Mouse (Mus musculus) adrenal gland, postnatal 10 days (tissue): Measurements from ENCODE around the gene Olfr1025-ps1. TPM values are rescaled to one million over a fixed set of nuclear protein-coding genes. Genes with fewer than 3 reads are reported as not detected.

ENCODE experiments used
- DNase-seq: peaks from one replicate; pipeline ENCODE4 v3.0.0; 2021; ENCODE audit warnings: mixed read lengths
- long read RNA-seq, 2 experiments: library from polyadenylated mRNA; stranded (forward); transcript quantifications; one replicate each; pipeline ENCODE4 v2.0.0; 2021
- total RNA-seq, 2 experiments: library from RNA; stranded (reverse); gene quantifications; 2 replicates each; pipeline ENCODE4 v1.2.3; 2021

The Olfr1025-ps1 gene
- total RNA-seq = not detected
- long read RNA-seq, experiment 1 = 0 reads
- long read RNA-seq, experiment 2 = 0 reads

- no peak for DNase-seq
Measured at GRCm38 (mm10) chr2:85914893-85915292, at the start of gene Olfr1025-ps1. Olfr1025-ps1 (plus strand) TSS chr2:85915193.

- DNase-seq = no peak
Measured at GRCm38 (mm10) chr2:85868294-85868693, 46.7 kb upstream of the Olfr1025-ps1 start, which contains the start of gene Olfr1022. Olfr1022 (plus strand) TSS chr2:85868594.

GRCm38 (mm10) chr2:85885340-85885739 lies 29.7 kb upstream of the Olfr1025-ps1 start, which contains the start of gene Olfr1023:
Olfr1023 (plus strand) TSS chr2:85885640.
- DNase-seq = no peak

- no peak for DNase-seq
Measured at GRCm38 (mm10) chr2:85904952-85905351, 10.0 kb upstream of the Olfr1025-ps1 start, which contains the start of gene Olfr1024. Olfr1024 (minus strand) TSS chr2:85905052.

GRCm38 (mm10) chr2:85913197-85913596 lies 1.8 kb upstream of the Olfr1025-ps1 start:
- no peak for DNase-seq

GRCm38 (mm10) chr2:85921258-85921657 lies 6.3 kb downstream of the Olfr1025-ps1 start, which contains the start of gene Olfr1026:
Olfr1026 (plus strand) TSS chr2:85921558.
- DNase-seq = no peak

- no peak for DNase-seq
Measured at GRCm38 (mm10) chr2:85950137-85950536, 35.1 kb downstream of the Olfr1025-ps1 start, which contains the start of gene Olfr1028. Olfr1028 (plus strand) TSS chr2:85950437.

Other genes with a start within 250 kb of the Olfr1025-ps1 start
- gene Olfr1006, start 236.4 kb upstream of the Olfr1025-ps1 start, total RNA-seq = not detected
- not detected for gene Olfr1008, start 225.8 kb upstream of the Olfr1025-ps1 start, total RNA-seq
- gene Olfr1009, start 199.8 kb upstream of the Olfr1025-ps1 start, total RNA-seq = under 1 TPM in 1 of 2 experiments, not detected in 1; 0.24 TPM
- not detected for gene Olfr1012, start 152.4 kb upstream of the Olfr1025-ps1 start, total RNA-seq
- under 1 TPM; 0.12 to 0.15 TPM for gene Olfr1013, start 148.1 kb upstream of the Olfr1025-ps1 start, total RNA-seq
- not detected for gene Olfr1014, start 142.5 kb upstream of the Olfr1025-ps1 start, total RNA-seq
- not detected for gene Olfr1015, start 133.2 kb upstream of the Olfr1025-ps1 start, total RNA-seq
- not detected for gene Olfr1016, start 112.6 kb upstream of the Olfr1025-ps1 start, total RNA-seq
- gene Olfr1018, start 96.7 kb upstream of the Olfr1025-ps1 start, total RNA-seq = not detected
- not detected for gene Olfr1019, start 69.7 kb upstream of the Olfr1025-ps1 start, total RNA-seq
- not detected for gene Olfr1020, start 68.2 kb upstream of the Olfr1025-ps1 start, total RNA-seq
- gene Olfr1022, start 46.6 kb upstream of the Olfr1025-ps1 start, total RNA-seq = not detected
- not detected for gene Olfr1023, start 29.6 kb upstream of the Olfr1025-ps1 start, total RNA-seq
- gene Olfr1024, start 10.1 kb upstream of the Olfr1025-ps1 start, total RNA-seq = not detected
- not detected for gene Olfr1026, start 6.4 kb downstream of the Olfr1025-ps1 start, total RNA-seq
- not detected for gene Olfr1028, start 35.2 kb downstream of the Olfr1025-ps1 start, total RNA-seq
- gene Olfr1029, start 58.7 kb downstream of the Olfr1025-ps1 start, total RNA-seq = not detected
- gene Olfr1030, start 64.1 kb downstream of the Olfr1025-ps1 start, total RNA-seq = not detected
- not detected for gene Olfr1031, start 75.1 kb downstream of the Olfr1025-ps1 start, total RNA-seq
- not detected for gene Olfr1032, start 90.3 kb downstream of the Olfr1025-ps1 start, total RNA-seq
- 1 to 10 TPM; 2.8 to 3.9 TPM for gene Olfr1033, start 105.4 kb downstream of the Olfr1025-ps1 start, total RNA-seq
- gene Olfr1034, start 130.7 kb downstream of the Olfr1025-ps1 start, total RNA-seq = under 1 TPM; 0.12 to 0.15 TPM
- gene Olfr1036, start 158.8 kb downstream of the Olfr1025-ps1 start, total RNA-seq = not detected
- gene Olfr1037, start 172.2 kb downstream of the Olfr1025-ps1 start, total RNA-seq = not detected
- gene Olfr1039, start 220.7 kb downstream of the Olfr1025-ps1 start, total RNA-seq = not detected
- gene Olfr1040, start 231.5 kb downstream of the Olfr1025-ps1 start, total RNA-seq = not detected
- gene Olfr1042, start 246.6 kb downstream of the Olfr1025-ps1 start, total RNA-seq = not detected